Mouse (Mus musculus): Measurements from ENCODE around the gene Trp63. TPM values are rescaled to one million over a fixed set of nuclear protein-coding genes. Genes with fewer than 3 reads are reported as not detected.
"Not testable (repeated sequence)": the region's sequence is repeated elsewhere in the genome, so short reads cannot be mapped to it uniquely, and the experiment has no call there.

Gene Trp63
- 0.18 and 0.21 TPM in 2 replicates for polyA plus RNA-seq (2015; fragmentation: Nextera tagmentation; extraction: Ambion mirVana)

- H3K27ac ChIP-seq: no peak within 1 kb of the TSS
- 40% methylated on average over 8 of the region's 8 CpGs for WGBS
- H3K27me3 ChIP-seq: no peaks in the 10 kb centered on the region
- H3K4me2 ChIP-seq: peak within 1 kb of the TSS; percentile 17; the same call in 1 of the 2 replicates
- no peak within 1 kb of the TSS for H3K9ac ChIP-seq
- no peaks in the 10 kb centered on the region for H3K9me3 ChIP-seq
- ATAC-seq (ENCODE audit: low FRiP score): no peak
- no peaks in the 10 kb centered on the region for H3K4me1 ChIP-seq (replicated peaks)
- H3K36me3 ChIP-seq: no peaks in the 10 kb centered on the region
- no peak within 1 kb of the TSS for H3K4me3 ChIP-seq
These were observed at the start of gene Trp63 for GRCm38 (mm10) chr16:25683531-25684248. Gene Trp63 (plus strand): TSS chr16:25683763.

DNA sequence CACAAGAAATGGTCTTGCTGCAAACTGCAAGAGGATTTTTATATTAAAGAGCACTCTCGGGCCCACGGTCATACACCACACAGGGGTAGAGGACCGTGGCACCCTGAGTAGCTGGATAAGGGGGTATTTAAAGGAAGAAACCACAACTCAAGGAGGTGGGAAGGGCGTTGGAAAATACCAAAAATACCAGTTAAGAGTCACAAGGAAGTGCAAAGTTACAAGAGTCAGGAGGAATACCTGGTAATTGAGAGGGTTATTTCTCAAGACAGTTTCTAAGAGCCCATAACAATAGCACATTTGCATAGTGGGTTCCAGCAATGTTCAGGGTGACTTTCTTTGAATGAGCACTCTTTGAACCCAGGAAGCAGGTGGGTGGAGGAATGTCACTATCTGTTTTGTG, 38.8 kb upstream of the Trp63 start:
- ATAC-seq (ENCODE audit: low FRiP score): not testable (repeated sequence)
- WGBS: 89% methylated on average over 4 of the region's 4 CpGs

GRCm38 (mm10) chr16:25660510-25661235, 22.9 kb upstream of the Trp63 start:
- H3K9ac ChIP-seq: no peak overlapping the region
- H3K36me3 ChIP-seq: no peaks in the 10 kb centered on the region
- peak; percentile 74 for ATAC-seq (ENCODE audit: low FRiP score)
- no peaks in the 10 kb centered on the region for H3K27me3 ChIP-seq
- H3K4me2 ChIP-seq: no peak overlapping the region
- 67% methylated on average over 9 of the region's 9 CpGs for WGBS
- H3K27ac ChIP-seq: no peak overlapping the region
- H3K9me3 ChIP-seq: no peaks in the 10 kb centered on the region
- H3K4me1 ChIP-seq (replicated peaks): no peaks in the 10 kb centered on the region
- H3K4me3 ChIP-seq: no peak overlapping the region

More for the DNA sequence above, 38.8 kb upstream of the Trp63 start:
- not testable (repeated sequence) for H3K36me3 ChIP-seq; H3K27me3 ChIP-seq; H3K4me2 ChIP-seq; H3K9ac ChIP-seq; H3K9me3 ChIP-seq; H3K4me1 ChIP-seq (replicated peaks); H3K4me3 ChIP-seq; H3K27ac ChIP-seq

DNA sequence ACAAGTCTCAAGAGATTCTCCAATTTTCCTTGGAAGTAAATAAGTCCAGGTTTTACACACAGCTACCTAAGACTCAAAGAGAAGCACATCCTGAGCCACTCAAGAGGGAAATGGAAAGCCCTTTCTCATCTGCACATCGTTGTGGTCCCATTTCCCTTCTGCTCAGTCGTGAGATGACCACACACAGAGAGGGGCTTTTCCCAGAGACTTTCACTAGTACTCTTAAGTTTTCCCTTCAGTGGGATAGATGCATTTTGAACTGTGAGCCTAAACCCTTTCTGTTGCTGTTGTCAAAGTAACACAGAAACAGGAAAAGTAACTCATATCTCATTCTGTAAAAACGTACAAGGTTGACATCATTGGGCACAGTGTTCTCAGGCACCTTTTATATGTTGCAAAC, 20.4 kb upstream of the Trp63 start:
- no peak overlapping the region for H3K27ac ChIP-seq
- H3K4me3 ChIP-seq: no peak overlapping the region
- no peak for ATAC-seq (ENCODE audit: low FRiP score)
- H3K4me1 ChIP-seq (replicated peaks): no peaks in the 10 kb centered on the region
- H3K9ac ChIP-seq: no peak overlapping the region
- 76% methylated on average over 3 of the region's 3 CpGs for WGBS
- H3K4me2 ChIP-seq: no peak overlapping the region
- no peaks in the 10 kb centered on the region for H3K9me3 ChIP-seq
- no peaks in the 10 kb centered on the region for H3K36me3 ChIP-seq
- no peaks in the 10 kb centered on the region for H3K27me3 ChIP-seq

DNA sequence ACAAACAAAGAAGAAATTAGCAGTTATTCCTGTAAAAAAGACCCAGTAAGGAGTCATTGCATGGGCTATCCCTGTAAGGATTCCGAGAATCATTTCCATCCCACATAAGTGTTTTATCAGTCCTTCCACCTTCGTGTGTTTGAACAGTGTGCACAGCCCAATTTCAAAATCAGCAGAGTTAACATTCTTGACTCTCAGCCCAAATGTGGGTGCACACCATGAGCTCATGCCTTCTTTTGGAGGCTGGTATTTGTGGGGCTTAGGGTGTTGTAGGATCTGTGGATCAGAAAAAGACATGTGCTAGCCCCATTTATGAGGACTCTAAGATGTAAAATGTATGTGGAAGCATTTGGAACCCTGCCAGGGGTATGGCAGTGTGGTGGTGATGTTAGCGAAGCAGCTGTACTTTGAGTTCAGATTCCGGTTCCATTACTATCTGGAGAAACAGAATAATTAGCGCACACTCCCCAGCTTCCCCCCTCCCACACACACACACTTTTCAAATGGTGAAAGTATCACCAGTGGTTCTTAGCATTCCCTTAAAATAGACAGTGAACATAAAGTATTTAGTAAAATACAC, 9.6 kb upstream of the Trp63 start:
- no peak overlapping the region for H3K4me2 ChIP-seq
- no peaks in the 10 kb centered on the region for H3K36me3 ChIP-seq
- no peak for ATAC-seq (ENCODE audit: low FRiP score)
- H3K4me1 ChIP-seq (replicated peaks): no peaks in the 10 kb centered on the region
- WGBS: 83% methylated on average over 5 of the region's 5 CpGs
- H3K27ac ChIP-seq: no peak overlapping the region
- H3K9ac ChIP-seq: no peak overlapping the region
- no peaks in the 10 kb centered on the region for H3K9me3 ChIP-seq
- no peak overlapping the region for H3K4me3 ChIP-seq
- no peaks in the 10 kb centered on the region for H3K27me3 ChIP-seq

GRCm38 (mm10) chr16:25680369-25680768, 3.2 kb upstream of the Trp63 start:
- no peak overlapping the region for H3K9ac ChIP-seq
- no peaks in the 10 kb centered on the region for H3K36me3 ChIP-seq
- no peaks in the 10 kb centered on the region for H3K4me1 ChIP-seq (replicated peaks)
- no peak for ATAC-seq (ENCODE audit: low FRiP score)
- no peak overlapping the region for H3K4me2 ChIP-seq
- no peak overlapping the region for H3K4me3 ChIP-seq
- H3K27me3 ChIP-seq: no peaks in the 10 kb centered on the region
- 81% methylated on average over 5 of the region's 5 CpGs for WGBS
- no peaks in the 10 kb centered on the region for H3K9me3 ChIP-seq
- H3K27ac ChIP-seq: no peak overlapping the region

GRCm38 (mm10) chr16:25682533-25682932, 1.0 kb upstream of the Trp63 start:
- Histone ChIP-seq H3K4me1 (replicated peaks) (no peaks in the 10 kb centered on the region), H3K27ac (no peak overlapping the region), H3K27me3 (no peaks in the 10 kb centered on the region), H3K9me3 (no peaks in the 10 kb centered on the region), H3K4me3 (no peak overlapping the region), H3K9ac (no peak overlapping the region), H3K36me3 (no peaks in the 10 kb centered on the region), H3K4me2 (no peak overlapping the region)
- ATAC-seq (ENCODE audit: low FRiP score): no peak
- 65% methylated on average over 4 of the region's 4 CpGs for WGBS

GRCm38 (mm10) chr16:25684572-25684971, 1.0 kb downstream of the Trp63 start:
- H3K4me2 ChIP-seq: no peak overlapping the region
- H3K9ac ChIP-seq: no peak overlapping the region
- no peak overlapping the region for H3K4me3 ChIP-seq
- WGBS: 82% methylated on average over 2 of the region's 2 CpGs
- no peaks in the 10 kb centered on the region for H3K4me1 ChIP-seq (replicated peaks)
- no peak for ATAC-seq (ENCODE audit: low FRiP score)
- no peaks in the 10 kb centered on the region for H3K36me3 ChIP-seq
- H3K27me3 ChIP-seq: no peaks in the 10 kb centered on the region
- H3K27ac ChIP-seq: no peak overlapping the region
- H3K9me3 ChIP-seq: no peaks in the 10 kb centered on the region

DNA sequence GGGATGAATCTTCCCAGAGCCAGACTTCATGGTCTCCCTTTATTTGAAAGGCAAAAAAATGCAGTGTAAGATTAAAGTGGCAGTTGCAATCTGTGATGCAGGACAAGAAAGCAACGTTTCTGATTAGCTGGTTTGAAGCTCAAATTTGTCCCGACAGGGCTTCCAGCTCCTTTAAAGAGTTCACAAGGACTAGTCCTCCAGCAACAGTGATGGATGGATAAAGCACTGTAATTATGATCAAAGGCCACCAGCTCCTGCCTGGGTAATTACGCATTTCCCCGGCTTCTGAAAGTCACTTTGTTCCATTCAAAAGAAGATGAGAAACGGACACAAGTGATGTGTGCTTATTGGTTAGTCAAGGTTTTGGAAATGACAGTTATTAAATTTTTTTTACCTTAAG, 7.0 kb downstream of the Trp63 start:
- 21% methylated on average over 5 of the region's 5 CpGs for WGBS
- Histone ChIP-seq H3K4me2 (no peak overlapping the region), H3K4me1 (replicated peaks) (no peaks in the 10 kb centered on the region), H3K36me3 (no peaks in the 10 kb centered on the region), H3K9me3 (no peaks in the 10 kb centered on the region), H3K27ac (no peak overlapping the region), H3K9ac (no peak overlapping the region), H3K27me3 (no peaks in the 10 kb centered on the region), H3K4me3 (no peak overlapping the region)
- ATAC-seq (ENCODE audit: low FRiP score): no peak

- no peak for ATAC-seq (ENCODE audit: low FRiP score)
- WGBS: 87% methylated on average over 2 of the region's 2 CpGs
- no peak overlapping the region for H3K4me3 ChIP-seq
- no peak overlapping the region for H3K4me2 ChIP-seq
- no peak overlapping the region for H3K27ac ChIP-seq
- no peaks in the 10 kb centered on the region for H3K4me1 ChIP-seq (replicated peaks)
- no peaks in the 10 kb centered on the region for H3K27me3 ChIP-seq
- H3K9ac ChIP-seq: no peak overlapping the region
- no peaks in the 10 kb centered on the region for H3K36me3 ChIP-seq
- no peaks in the 10 kb centered on the region for H3K9me3 ChIP-seq
These were observed 17.7 kb downstream of the Trp63 start for GRCm38 (mm10) chr16:25701252-25701651.

GRCm38 (mm10) chr16:25706260-25706659, 22.7 kb downstream of the Trp63 start:
- Histone ChIP-seq H3K9ac (no peak overlapping the region), H3K27ac (no peak overlapping the region), H3K36me3 (no peaks in the 10 kb centered on the region), H3K9me3 (0 out of 2 replicates have a peak, but pooled peaks cover 3% of the 10 kb centered on the region), H3K4me3 (no peak overlapping the region), H3K4me2 (no peak overlapping the region), H3K4me1 (replicated peaks) (no peaks in the 10 kb centered on the region), H3K27me3 (no peaks in the 10 kb centered on the region)
- ATAC-seq (ENCODE audit: low FRiP score): no peak

DNA sequence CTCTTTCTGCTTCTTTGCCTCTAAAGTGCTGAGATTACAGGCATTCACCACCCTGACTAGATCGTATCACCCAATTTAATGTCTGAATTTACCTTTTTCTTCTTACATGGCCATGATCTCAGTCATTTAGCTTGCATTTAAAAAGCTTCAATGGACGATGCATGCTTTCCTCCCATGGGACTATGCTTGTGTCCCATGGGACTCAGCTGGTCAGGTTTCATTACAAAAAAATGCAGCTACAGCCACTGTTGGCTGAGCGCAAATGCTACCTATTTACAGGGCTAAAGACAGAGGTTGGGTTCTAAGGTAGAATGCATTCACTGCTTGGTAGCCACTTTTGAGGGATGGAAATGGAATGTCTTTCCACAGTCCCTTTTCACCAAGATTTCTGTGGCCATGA, 32.2 kb downstream of the Trp63 start:
- Histone ChIP-seq H3K27me3 (no peaks in the 10 kb centered on the region), H3K4me3 (no peak overlapping the region), H3K9ac (no peak overlapping the region), H3K4me1 (replicated peaks) (no peaks in the 10 kb centered on the region), H3K27ac (no peak overlapping the region), H3K9me3 (0 out of 2 replicates have a peak, but pooled peaks cover 3% of the 10 kb centered on the region), H3K36me3 (no peaks in the 10 kb centered on the region), H3K4me2 (no peak overlapping the region)
- 76% methylated on average over 3 of the region's 3 CpGs for WGBS
- no peak for ATAC-seq (ENCODE audit: low FRiP score)
